Mouse (Mus musculus): ENCODE data around the gene Setd1a.

GRCm38 (mm10) chr7:127771262-127771661, 5.2 kb upstream of the Setd1a start:
- TF ChIP-seq CTCF (IDR thresholded peaks at IDR 0.05; ENCODE audit: low read depth) = no peak
- TF ChIP-seq EP300 (optimal IDR thresholded peaks at IDR 0.05) = no peak
